ENCODE assay signal across 22 mouse cellular contexts in the genomic region with DNA sequence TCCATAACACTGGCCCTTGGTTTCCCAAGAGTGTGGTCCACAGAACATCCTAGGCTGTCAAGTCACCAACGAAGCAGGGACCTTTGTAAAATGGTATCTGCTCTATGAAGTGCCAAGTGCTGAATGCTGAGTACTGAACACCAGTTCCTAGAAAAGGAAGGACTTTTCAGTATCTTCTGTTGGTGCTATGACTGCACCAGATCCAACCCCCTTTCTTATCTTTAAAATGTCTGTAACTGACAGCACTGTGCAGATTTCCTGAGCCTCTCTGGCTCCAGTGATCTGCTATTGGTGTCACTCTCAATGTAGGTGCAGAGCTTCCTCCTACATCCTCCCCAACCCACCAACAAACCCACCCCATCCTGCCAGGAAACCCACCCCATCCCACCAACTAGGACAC. TPM values are rescaled to one million over a fixed set of nuclear protein-coding genes. Genes with fewer than 3 reads are reported as not detected.
DNase-seq lines count a peak whose midpoint lies in the region; ATAC-seq lines count a peak whose summit lies in the region.
"Had no signal": no experiment of that assay in that cellular context is flagged by ENCODE, and none has a peak within 500 bp of the region (broad histone marks: within the 10 kb centered on the region; RNA-seq: fewer than 3 reads in every experiment).

No protein-coding gene starts in this region.

- H3K4me3 ChIP-seq in liver, embryonic 15.5 days (replicated peaks): no peak overlapping the region
- H3K4me3 ChIP-seq: kidney, embryonic 15.5 days; limb, embryonic 13.5 days; lung, embryonic 15.5 days; midbrain, embryonic 12.5 days; neural tube, embryonic 13.5 days had no signal

- H3K9me3 ChIP-seq in liver, embryonic 15.5 days (replicated peaks): no peaks in the 10 kb centered on the region
- H3K9me3 ChIP-seq: kidney, embryonic 15.5 days; limb, embryonic 13.5 days; lung, embryonic 15.5 days; midbrain, embryonic 12.5 days; neural tube, embryonic 13.5 days had no signal

- DNase-seq in 416B (ENCODE audit: low read depth): peak; percentile 91
- DNase-seq in CD4-positive, CD25-positive, alpha-beta regulatory T cell, adult 2 months (ENCODE audit: low read depth, low spot score): peak; percentile 44
- DNase-seq in induced T-regulatory cell, adult 2 months (ENCODE audit: low read depth): peak; percentile 56
- no peak for DNase-seq in cerebellum, postnatal 4 days (ENCODE audit: low spot score in 2 of 2)
- no peak for DNase-seq in ovary, postnatal 14 days (ENCODE audit: low spot score)
- no peak for DNase-seq in cerebellum, postnatal 36 days
- DNase-seq: adrenal gland, adult 2 months; cerebellum, adult 9-10 months; embryo, embryonic 11 days; spleen, adult 18-20 months had no signal

- no peak overlapping the region for H3K9ac ChIP-seq in liver, embryonic 15.5 days
- H3K9ac ChIP-seq: hindbrain, embryonic 14.5 days; kidney, embryonic 15.5 days; limb, embryonic 13.5 days; lung, embryonic 15.5 days; midbrain, embryonic 12.5 days; neural tube, embryonic 13.5 days had no signal

- peaks cover 4% of the 10 kb centered on the region; the same call in 1 of the 2 replicates for H3K4me1 ChIP-seq in liver, embryonic 15.5 days (replicated peaks)
- H3K4me1 ChIP-seq: kidney, embryonic 15.5 days; limb, embryonic 13.5 days; lung, embryonic 15.5 days; midbrain, embryonic 12.5 days had no signal

- no peak overlapping the region for H3K27ac ChIP-seq in liver, embryonic 15.5 days (replicated peaks)
- H3K27ac ChIP-seq: hindbrain, embryonic 14.5 days; kidney, embryonic 15.5 days; limb, embryonic 13.5 days; lung, embryonic 15.5 days; macrophage; midbrain, embryonic 12.5 days; neural tube, embryonic 13.5 days had no signal

- H3K4me2 ChIP-seq in liver, embryonic 15.5 days: no peak overlapping the region
- H3K4me2 ChIP-seq: heart, embryonic 11.5 days; hindbrain, embryonic 14.5 days; kidney, embryonic 15.5 days; limb, embryonic 13.5 days; lung, embryonic 15.5 days; midbrain, embryonic 12.5 days; neural tube, embryonic 13.5 days had no signal

- WGBS in liver, embryonic 15.5 days (ENCODE audit: insufficient replicate concordance): 17% methylated on average over 1 of the region's 1 CpGs

- no peaks in the 10 kb centered on the region for H3K36me3 ChIP-seq in liver, embryonic 15.5 days (replicated peaks)
- H3K36me3 ChIP-seq: G1E; kidney, embryonic 15.5 days; limb, embryonic 13.5 days; lung, embryonic 15.5 days; midbrain, embryonic 12.5 days; neural tube, embryonic 13.5 days had no signal

- peak; percentile 63 for ATAC-seq in liver, embryonic 15.5 days (ENCODE audit: insufficient read depth)
- ATAC-seq: forebrain, embryonic 16.5 days; intestine, postnatal 0 days had no signal

- H3K27me3 ChIP-seq in liver, embryonic 15.5 days: no peaks in the 10 kb centered on the region
- H3K27me3 ChIP-seq: kidney, embryonic 15.5 days; limb, embryonic 13.5 days; lung, embryonic 15.5 days; midbrain, embryonic 12.5 days; neural tube, embryonic 13.5 days had no signal

RNA-seq across cellular contexts. Expression of a gene that starts 7.3 kb away (rescaled TPM):
- polyA plus RNA-seq in liver, embryonic 15.5 days (2015; fragmentation: Nextera tagmentation; extraction: Ambion mirVana): 11.6 and 11.8 TPM in 2 replicates
- polyA plus RNA-seq: G1E had no signal

RNA-seq across cellular contexts. Expression of a gene that starts 21.6 kb away (rescaled TPM):
- 0.69 and 1.1 TPM in 2 replicates for polyA plus RNA-seq in liver, embryonic 15.5 days (2015; fragmentation: Nextera tagmentation; extraction: Ambion mirVana)
- polyA plus RNA-seq: forebrain, embryonic 16.5 days; G1E; heart, embryonic 11.5 days; hindbrain, embryonic 14.5 days; midbrain, embryonic 12.5 days; neural tube, embryonic 13.5 days had no signal

Comparison
In these comparisons a context has a peak if more than half of its experiments do, and no peak if none do; other contexts are left out.
1. DNase-seq: peak in 416B (single experiment), CD4-positive, CD25-positive, alpha-beta regulatory T cell, adult 2 months (single experiment) and induced T-regulatory cell, adult 2 months (single experiment); none in cerebellum, postnatal 4 days (0 of 2), ovary, postnatal 14 days (single experiment) and cerebellum, postnatal 36 days (0 of 2).